Mouse (Mus musculus): ENCODE results near the gene 4930519P11Rik.

Gene 4930519P11Rik

DNA sequence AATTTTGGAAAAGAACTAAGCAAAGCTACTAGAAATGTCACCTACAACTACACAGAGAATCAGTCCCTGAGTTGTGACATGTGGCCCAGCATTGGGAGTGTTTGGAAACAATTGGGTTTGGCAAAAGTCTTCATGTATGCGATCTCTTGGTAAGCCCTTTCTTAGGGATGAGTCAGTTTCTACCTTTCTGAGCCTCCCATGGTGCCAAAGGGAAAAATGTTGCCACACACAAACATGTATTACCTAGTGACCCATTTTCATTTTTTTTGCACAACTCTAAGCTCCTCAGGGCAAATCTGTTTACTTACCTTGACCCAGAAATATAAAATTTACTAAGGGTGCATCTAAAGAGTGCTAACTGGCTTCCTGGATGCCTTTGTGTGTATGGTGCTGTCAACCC lies 6.3 kb downstream of the 4930519P11Rik start:
- no peaks in the 10 kb centered on the region for H3K27me3 ChIP-seq (ENCODE audit: control insufficient read depth, insufficient read depth, low read length, poor library complexity, severe bottlenecking)
- DNase-seq (ENCODE audit: low read depth, low spot score) = no peak
- H3K36me3 ChIP-seq (ENCODE audit: control insufficient read depth, insufficient read depth, low read length, poor library complexity, severe bottlenecking) = no peaks in the 10 kb centered on the region

DNA sequence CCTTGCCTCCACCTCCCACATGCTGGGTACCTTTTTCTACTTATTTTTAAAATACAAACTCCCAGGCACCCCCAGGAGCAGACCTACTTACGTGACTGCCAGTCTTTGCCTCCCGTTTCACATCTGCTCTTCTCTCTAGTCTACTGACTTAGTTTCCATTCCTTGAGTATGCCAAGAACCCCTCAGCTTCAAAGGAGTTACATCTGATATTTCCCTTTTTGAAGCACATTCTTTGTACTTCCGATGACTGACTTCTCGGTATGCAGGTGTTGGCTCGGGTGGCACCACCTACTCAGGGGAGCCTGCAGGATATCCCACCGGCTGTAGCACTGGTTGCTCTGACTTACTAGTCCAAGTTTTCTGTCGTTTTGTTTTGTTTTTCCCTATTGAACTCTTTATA lies 9.1 kb downstream of the 4930519P11Rik start:
- Histone ChIP-seq H3K27me3 (ENCODE audit: control insufficient read depth, insufficient read depth, low read length, poor library complexity, severe bottlenecking) (no peaks in the 10 kb centered on the region), H3K36me3 (ENCODE audit: control insufficient read depth, insufficient read depth, low read length, poor library complexity, severe bottlenecking) (no peaks in the 10 kb centered on the region)
- DNase-seq (ENCODE audit: low read depth, low spot score) = peak; percentile 45

GRCm38 (mm10) chr2:154603638-154604153 lies 9.5 kb downstream of the 4930519P11Rik start, which contains the start of gene Pxmp4:
Pxmp4 (minus strand) TSS chr2:154603708.
- no peaks in the 10 kb centered on the region for H3K27me3 ChIP-seq (ENCODE audit: control insufficient read depth, insufficient read depth, low read length, poor library complexity, severe bottlenecking)
- peak; percentile 98 for DNase-seq (ENCODE audit: low read depth, low spot score)
- no peaks in the 10 kb centered on the region for H3K36me3 ChIP-seq (ENCODE audit: control insufficient read depth, insufficient read depth, low read length, poor library complexity, severe bottlenecking)

- DNase-seq (ENCODE audit: low read depth, low spot score) = no peak
- Histone ChIP-seq H3K27me3 (ENCODE audit: control insufficient read depth, insufficient read depth, low read length, poor library complexity, severe bottlenecking) (no peaks in the 10 kb centered on the region), H3K36me3 (ENCODE audit: control insufficient read depth, insufficient read depth, low read length, poor library complexity, severe bottlenecking) (no peaks in the 10 kb centered on the region)
Measured at GRCm38 (mm10) chr2:154603007-154603637, 10.1 kb downstream of the 4930519P11Rik start.

- Histone ChIP-seq H3K27me3 (ENCODE audit: control insufficient read depth, insufficient read depth, low read length, poor library complexity, severe bottlenecking) (no peaks in the 10 kb centered on the region), H3K36me3 (ENCODE audit: control insufficient read depth, insufficient read depth, low read length, poor library complexity, severe bottlenecking) (no peaks in the 10 kb centered on the region)
- no peak for DNase-seq (ENCODE audit: low read depth, low spot score)
Measured at GRCm38 (mm10) chr2:154601324-154601723, 11.9 kb downstream of the 4930519P11Rik start.

DNA sequence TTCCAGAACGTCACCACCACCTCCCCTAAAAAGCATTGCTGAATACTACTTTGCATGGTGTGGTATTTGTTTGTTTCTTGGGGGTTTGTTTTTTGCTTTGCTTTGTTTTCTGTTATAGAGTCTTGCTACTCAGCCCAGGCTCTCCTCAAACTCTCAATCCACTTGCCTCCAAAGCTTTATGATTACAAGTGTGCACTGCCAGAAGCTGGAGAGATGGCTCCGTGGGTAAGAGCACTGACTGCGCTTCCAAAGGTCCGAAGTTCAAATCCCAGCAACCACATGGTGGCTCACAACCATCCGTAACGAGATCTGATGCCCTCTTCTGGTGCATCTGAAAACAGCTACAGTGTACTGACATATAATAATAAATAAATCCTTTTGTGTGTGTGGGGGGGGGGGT lies 12.7 kb downstream of the 4930519P11Rik start:
- Histone ChIP-seq H3K36me3 (ENCODE audit: control insufficient read depth, insufficient read depth, low read length, poor library complexity, severe bottlenecking) (no peaks in the 10 kb centered on the region), H3K27me3 (ENCODE audit: control insufficient read depth, insufficient read depth, low read length, poor library complexity, severe bottlenecking) (no peaks in the 10 kb centered on the region)
- no peak for DNase-seq (ENCODE audit: low read depth, low spot score)

GRCm38 (mm10) chr2:154597399-154597798 lies 15.8 kb downstream of the 4930519P11Rik start:
- DNase-seq (ENCODE audit: low read depth, low spot score) = peak; percentile 44
- no peaks in the 10 kb centered on the region for H3K27me3 ChIP-seq (ENCODE audit: control insufficient read depth, insufficient read depth, low read length, poor library complexity, severe bottlenecking)
- no peaks in the 10 kb centered on the region; the same call in 1 of the 2 replicates for H3K36me3 ChIP-seq (ENCODE audit: control insufficient read depth, insufficient read depth, low read length, poor library complexity, severe bottlenecking)

DNA sequence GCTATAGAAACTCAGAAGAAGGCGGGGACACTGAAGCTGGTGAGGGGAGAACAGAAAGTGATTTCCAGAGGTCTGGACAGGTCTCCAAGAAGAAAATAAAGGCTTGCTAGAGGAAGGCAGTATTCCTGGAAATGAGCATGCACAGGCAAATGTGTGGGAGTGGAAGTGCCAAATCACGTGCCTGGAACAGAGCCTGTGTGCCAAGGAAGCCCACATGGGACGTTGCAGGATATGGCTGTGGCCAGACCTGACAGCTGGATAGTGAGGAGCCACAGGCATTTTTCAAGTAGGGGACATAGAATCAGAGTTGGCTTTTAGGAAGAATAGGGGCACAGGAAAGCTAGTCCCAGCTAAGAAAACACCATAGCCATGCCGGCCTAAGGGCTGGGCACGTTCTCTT lies 17.5 kb downstream of the 4930519P11Rik start:
- Histone ChIP-seq H3K27me3 (ENCODE audit: control insufficient read depth, insufficient read depth, low read length, poor library complexity, severe bottlenecking) (no peaks in the 10 kb centered on the region), H3K36me3 (ENCODE audit: control insufficient read depth, insufficient read depth, low read length, poor library complexity, severe bottlenecking) (no peaks in the 10 kb centered on the region; the same call in 1 of the 2 replicates)
- DNase-seq (ENCODE audit: low read depth, low spot score) = no peak

- Histone ChIP-seq H3K36me3 (ENCODE audit: control insufficient read depth, insufficient read depth, low read length, poor library complexity, severe bottlenecking) (no peaks in the 10 kb centered on the region; the same call in 1 of the 2 replicates), H3K27me3 (ENCODE audit: control insufficient read depth, insufficient read depth, low read length, poor library complexity, severe bottlenecking) (no peaks in the 10 kb centered on the region)
- peak; percentile 75 for DNase-seq (ENCODE audit: low read depth, low spot score)
Measured at GRCm38 (mm10) chr2:154593025-154593424, 20.2 kb downstream of the 4930519P11Rik start.

GRCm38 (mm10) chr2:154591239-154591638 lies 22.0 kb downstream of the 4930519P11Rik start:
- DNase-seq (ENCODE audit: low read depth, low spot score) = no peak
- Histone ChIP-seq H3K27me3 (ENCODE audit: control insufficient read depth, insufficient read depth, low read length, poor library complexity, severe bottlenecking) (no peaks in the 10 kb centered on the region), H3K36me3 (ENCODE audit: control insufficient read depth, insufficient read depth, low read length, poor library complexity, severe bottlenecking) (peaks cover 10% of the 10 kb centered on the region)

- DNase-seq (ENCODE audit: low read depth, low spot score) = no peak
- Histone ChIP-seq H3K27me3 (ENCODE audit: control insufficient read depth, insufficient read depth, low read length, poor library complexity, severe bottlenecking) (no peaks in the 10 kb centered on the region), H3K36me3 (ENCODE audit: control insufficient read depth, insufficient read depth, low read length, poor library complexity, severe bottlenecking) (peaks cover 10% of the 10 kb centered on the region)
Measured at GRCm38 (mm10) chr2:154589051-154589450, 24.2 kb downstream of the 4930519P11Rik start.

DNA sequence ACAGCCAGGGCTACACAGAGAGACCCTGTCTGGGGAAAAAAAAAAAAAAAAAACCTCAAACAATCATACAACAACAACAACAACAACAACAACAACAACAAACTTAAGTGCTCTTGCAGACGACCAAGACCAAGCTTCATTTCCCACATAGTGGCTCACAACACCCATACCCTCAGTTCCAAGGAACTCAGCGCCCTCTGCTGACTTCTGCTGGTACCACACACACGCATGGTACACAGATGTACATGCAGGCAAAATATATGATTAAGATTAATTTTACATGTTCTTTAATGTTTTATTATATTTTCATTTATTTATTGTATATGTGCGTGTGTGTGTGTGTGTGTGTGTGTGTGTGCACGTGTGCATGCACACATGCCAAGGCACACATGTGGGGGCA lies 26.8 kb downstream of the 4930519P11Rik start:
- H3K36me3 ChIP-seq (ENCODE audit: control insufficient read depth, insufficient read depth, low read length, poor library complexity, severe bottlenecking) = peaks cover 10% of the 10 kb centered on the region
- no peaks in the 10 kb centered on the region for H3K27me3 ChIP-seq (ENCODE audit: control insufficient read depth, insufficient read depth, low read length, poor library complexity, severe bottlenecking)
- DNase-seq (ENCODE audit: low read depth, low spot score) = peak; percentile 47

- Histone ChIP-seq H3K36me3 (ENCODE audit: control insufficient read depth, insufficient read depth, low read length, poor library complexity, severe bottlenecking) (peaks cover 10% of the 10 kb centered on the region), H3K27me3 (ENCODE audit: control insufficient read depth, insufficient read depth, low read length, poor library complexity, severe bottlenecking) (no peaks in the 10 kb centered on the region)
- no peak for DNase-seq (ENCODE audit: low read depth, low spot score)
Measured at GRCm38 (mm10) chr2:154584931-154585601, 28.2 kb downstream of the 4930519P11Rik start.

DNA sequence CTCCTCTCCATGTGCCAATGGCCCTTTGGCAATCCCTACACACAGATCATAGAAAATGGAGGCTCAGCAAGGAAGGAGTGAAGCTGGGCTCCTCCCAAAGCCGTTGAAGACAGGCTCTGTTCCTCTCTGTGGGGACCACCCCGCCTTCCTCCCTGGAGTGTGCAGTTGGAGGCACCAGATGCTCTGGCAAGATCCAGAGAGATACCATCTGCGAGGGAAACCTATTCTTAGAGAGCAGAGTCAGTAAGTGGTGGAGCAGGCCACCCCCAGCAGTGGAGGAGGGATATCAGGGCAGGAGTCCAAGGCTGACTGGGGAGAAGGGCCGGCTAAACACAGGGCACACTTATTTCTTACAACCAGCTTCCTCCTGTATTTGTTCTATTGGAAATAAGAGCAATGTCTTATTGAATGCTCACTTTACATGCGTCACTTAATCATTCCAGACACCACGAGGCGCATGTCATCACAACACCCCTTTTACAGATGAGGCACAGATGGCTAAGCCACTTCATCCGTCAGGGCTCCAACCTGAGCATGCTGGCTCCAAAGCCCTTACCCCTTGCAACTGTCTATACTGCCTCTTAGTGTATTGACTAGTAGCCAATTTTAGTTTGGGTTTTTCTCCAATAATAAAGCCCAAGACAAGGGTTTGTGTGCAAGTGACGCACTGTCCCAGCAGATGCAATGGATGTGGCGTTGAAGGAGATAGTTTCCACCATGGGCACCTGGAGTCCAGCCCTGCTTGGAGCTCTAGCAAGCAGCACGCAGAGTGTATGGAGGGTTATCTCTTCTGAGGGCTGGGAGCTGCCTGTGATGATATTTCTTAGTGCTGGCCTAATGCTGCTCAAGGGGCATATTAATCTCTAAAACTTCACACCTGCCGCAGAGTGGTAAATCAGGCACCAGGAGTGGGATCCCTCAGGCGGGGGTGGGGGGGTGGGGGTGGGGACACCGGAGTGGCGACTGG lies 29.0 kb downstream of the 4930519P11Rik start:
- no peaks in the 10 kb centered on the region for H3K27me3 ChIP-seq (ENCODE audit: control insufficient read depth, insufficient read depth, low read length, poor library complexity, severe bottlenecking)
- DNase-seq (ENCODE audit: low read depth, low spot score) = no peak

More for the DNA sequence above, 29.0 kb downstream of the 4930519P11Rik start:
- H3K36me3 ChIP-seq (ENCODE audit: control insufficient read depth, insufficient read depth, low read length, poor library complexity, severe bottlenecking) = peaks cover 10% of the 10 kb centered on the region
